Mouse (Mus musculus) lung, embryonic 14.5 days (tissue): Measurements from ENCODE around the gene Liph. TPM values are rescaled to one million over a fixed set of nuclear protein-coding genes. Genes with fewer than 3 reads are reported as not detected.
A peak's percentile ranks its signal among the peaks of the same experiment; 100 is the strongest.
"Not testable (repeated sequence)": the region's sequence is repeated elsewhere in the genome, so short reads cannot be mapped to it uniquely, and the experiment has no call there.

Experiments
- ATAC-seq: fragments of 200-750 bp; cut with Nextera tagmentation; 2 replicates; pipeline ENCODE4 v1.8.0; 2017; ENCODE audit warnings: mild to moderate bottlenecking, moderate TSS enrichment, moderate library complexity; ENCODE audit not compliant: insufficient read depth
- DNase-seq: peaks from one replicate; pipeline ENCODE4 v3.0.0-alpha.2; 2015
- H3K27ac ChIP-seq: fragments of 300-500 bp; sonication (generic); 2 replicates; pipeline ENCODE4 v1.5.1; 2014; ENCODE audit warnings: low read depth, mild to moderate bottlenecking, moderate library complexity
- H3K27me3 ChIP-seq: fragments of 300-500 bp; sonication (generic); 2 replicates; pipeline ENCODE4 v1.6.1; 2014; ENCODE audit warnings: low read length, control low read depth; ENCODE audit not compliant: insufficient read depth
- H3K36me3 ChIP-seq: fragments of 300-500 bp; sonication (generic); 2 replicates; pipeline ENCODE4 v1.6.1; 2014; ENCODE audit warnings: control low read depth; ENCODE audit not compliant: insufficient read depth
- H3K4me1 ChIP-seq: fragments of 300-500 bp; sonication (generic); 2 replicates; pipeline ENCODE4 v1.6.1; 2014; ENCODE audit warnings: antibody characterized with exemption, control low read depth; ENCODE audit not compliant: insufficient read depth
- H3K4me2 ChIP-seq: fragments of 300-500 bp; sonication (generic); 2 replicates; pipeline ENCODE4 v1.6.1; 2014; ENCODE audit warnings: mild to moderate bottlenecking
- H3K4me3 ChIP-seq: fragments of 300-500 bp; sonication (generic); 2 replicates; pipeline ENCODE4 v1.5.1; 2014; ENCODE audit warnings: low read depth, low read length
- H3K9ac ChIP-seq: fragments of 300-500 bp; sonication (generic); 2 replicates; pipeline ENCODE4 v1.6.1; 2014
- H3K9me3 ChIP-seq: fragments of 300-500 bp; sonication (generic); 2 replicates; pipeline ENCODE4 v1.6.1; 2016; ENCODE audit warnings: low read depth, low read length, control low read depth
- CTCF ChIP-seq: IDR thresholded peaks from 2 replicates; pipeline ENCODE4 v1.5.1; 2016; ENCODE audit warnings: antibody characterized with exemption, low read depth
- WGBS: fragments of 180-500 bp; shearing (Covaris S2); extraction: QIAGEN DNeasy Blood & Tissue Kit; methylation state at CpG from one replicate; pipeline ENCODE4 v1.1.7; 2014; 5-methylcytosine and 5-hydroxymethylcytosine counted together
- polyA plus RNA-seq: library from polyadenylated mRNA; unstranded; fragments of >200 nt; fragmentation: Nextera tagmentation; extraction: Ambion mirVana; gene quantifications from 2 replicates; pipeline ENCODE4 v1.2.1, GENCODE M21; 2014

Liph gene
- polyA plus RNA-seq, 1 experiment from 2014 or later = 0.08 TPM

GRCm38 (mm10) chr16:21955591-21955990 is 39.9 kb downstream of the Liph start:
- DNase-seq (no peak), ATAC-seq (no peak)
- no peak overlapping the region for H3K4me3 ChIP-seq
- no peaks in the 10 kb centered on the region for H3K9me3 ChIP-seq
- H3K9ac ChIP-seq = no peak overlapping the region
- no peak overlapping the region for H3K27ac ChIP-seq
- WGBS = 73% methylated on average over 12 of the region's 12 CpGs
- no peaks in the 10 kb centered on the region for H3K36me3 ChIP-seq
- H3K4me2 ChIP-seq = no peak overlapping the region
- TF ChIP-seq CTCF = no peak
- no peaks in the 10 kb centered on the region for H3K27me3 ChIP-seq
- no peaks in the 10 kb centered on the region for H3K4me1 ChIP-seq

- ATAC-seq = peak; percentile 97
- Histone ChIP-seq H3K9me3 (no peaks in the 10 kb centered on the region), H3K4me3 (peak within 1 kb of the TSS; percentile 74), H3K4me2 (peak within 1 kb of the TSS; percentile 86), H3K27me3 (no peaks in the 10 kb centered on the region), H3K9ac (peak within 1 kb of the TSS; percentile 73), H3K27ac (peak within 1 kb of the TSS; percentile 73; the same call in 1 of the 2 replicates), H3K36me3 (no peaks in the 10 kb centered on the region), H3K4me1 (peaks cover 4% of the 10 kb centered on the region; the same call in 1 of the 2 replicates)
- DNase-seq = peak; percentile 94
- under 1% methylated on average over 61 of the region's 63 CpGs for WGBS
- no peak for TF ChIP-seq CTCF
These were observed 48.4 kb downstream of the Liph start, which contains the start of gene Tmem41a for GRCm38 (mm10) chr16:21946761-21947715. Tmem41a (minus strand) TSS chr16:21947552.

GRCm38 (mm10) chr16:21928471-21928870 is 67.0 kb downstream of the Liph start:
- ATAC-seq = no peak
- H3K27ac ChIP-seq = no peak overlapping the region
- H3K9me3 ChIP-seq = no peaks in the 10 kb centered on the region
- TF ChIP-seq CTCF = no peak
- no peaks in the 10 kb centered on the region for H3K27me3 ChIP-seq
- no peaks in the 10 kb centered on the region for H3K4me1 ChIP-seq
- H3K36me3 ChIP-seq = peaks cover 6% of the 10 kb centered on the region; the same call in 1 of the 2 replicates
- DNase-seq = no peak
- no peak overlapping the region for H3K9ac ChIP-seq
- H3K4me3 ChIP-seq = no peak overlapping the region
- H3K4me2 ChIP-seq = no peak overlapping the region
- 76% methylated on average over 13 of the region's 13 CpGs for WGBS

- ATAC-seq = no peak
- 72% methylated on average over 7 of the region's 7 CpGs for WGBS
- H3K9me3 ChIP-seq = no peaks in the 10 kb centered on the region
- H3K4me2 ChIP-seq = no peak overlapping the region
- TF ChIP-seq CTCF = no peak
- no peak overlapping the region for H3K9ac ChIP-seq
- no peaks in the 10 kb centered on the region for H3K27me3 ChIP-seq
- H3K36me3 ChIP-seq = 0 out of 2 replicates have a peak, but pooled peaks cover under 1% of the 10 kb centered on the region
- H3K27ac ChIP-seq = no peak overlapping the region
- no peak overlapping the region for H3K4me3 ChIP-seq
- no peaks in the 10 kb centered on the region for H3K4me1 ChIP-seq
- DNase-seq = no peak
These were observed 78.8 kb downstream of the Liph start for GRCm38 (mm10) chr16:21916681-21917080.

- ATAC-seq (no peak), DNase-seq (no peak)
- H3K9ac ChIP-seq = no peak overlapping the region
- WGBS = 82% methylated on average over 6 of the region's 6 CpGs
- no peak overlapping the region for H3K4me2 ChIP-seq
- no peak overlapping the region for H3K27ac ChIP-seq
- no peaks in the 10 kb centered on the region for H3K4me1 ChIP-seq
- no peaks in the 10 kb centered on the region for H3K36me3 ChIP-seq
- no peaks in the 10 kb centered on the region for H3K9me3 ChIP-seq
- no peak overlapping the region for H3K4me3 ChIP-seq
- no peaks in the 10 kb centered on the region for H3K27me3 ChIP-seq
- no peak for TF ChIP-seq CTCF
These were observed 82.1 kb downstream of the Liph start for GRCm38 (mm10) chr16:21913347-21913746.

- not testable (repeated sequence) for ATAC-seq, H3K9me3 ChIP-seq, H3K4me2 ChIP-seq, H3K4me1 ChIP-seq, H3K4me3 ChIP-seq, H3K36me3 ChIP-seq, H3K27me3 ChIP-seq, H3K9ac ChIP-seq, DNase-seq, H3K27ac ChIP-seq
- WGBS = 44% methylated on average over 6 of the region's 8 CpGs
These were observed 86.6 kb downstream of the Liph start for GRCm38 (mm10) chr16:21908906-21909305.

- WGBS = 86% methylated on average over 6 of the region's 6 CpGs
- no peak for DNase-seq
- TF ChIP-seq CTCF = no peak
These were observed 88.6 kb downstream of the Liph start for GRCm38 (mm10) chr16:21906902-21907301.

More at GRCm38 (mm10) chr16:21906902-21907301, 88.6 kb downstream of the Liph start:
- no peaks in the 10 kb centered on the region for H3K27me3 ChIP-seq
- no peak overlapping the region for H3K4me3 ChIP-seq
- no peak overlapping the region for H3K4me2 ChIP-seq
- H3K9me3 ChIP-seq = no peaks in the 10 kb centered on the region
- no peaks in the 10 kb centered on the region for H3K4me1 ChIP-seq
- ATAC-seq = no peak
- H3K9ac ChIP-seq = no peak overlapping the region
- no peaks in the 10 kb centered on the region for H3K36me3 ChIP-seq
- no peak overlapping the region for H3K27ac ChIP-seq
